Mouse (Mus musculus): ENCODE measurements around the gene Ddx19b. TPM values are rescaled to one million over a fixed set of nuclear protein-coding genes. Genes with fewer than 3 reads are reported as not detected.
"Not testable (repeated sequence)": the region's sequence is repeated elsewhere in the genome, so short reads cannot be mapped to it uniquely, and the experiment has no call there.

Gene Ddx19b
- total RNA-seq, 2 experiments from 2014 or later = 24.4 to 27.4 TPM

GRCm38 (mm10) chr8:110969910-110970770 lies 61.4 kb downstream of the Ddx19b start:
- DNase-seq (ENCODE audit: low spot score in 2 of 2) = peak; percentile 93 to 97
- intact Hi-C loops (cut with DNase I) = loop anchor here (5.0 kb wide), 1 partner anchor 53 kb away; the partner anchor contains the start of gene St3gal2

- intact Hi-C loops (cut with DNase I) = loop anchor here (5.0 kb wide), 1 partner anchor 50 kb away; the partner anchor contains the start of gene St3gal2
- peak in 1 of 2 experiments; percentile 55 for DNase-seq (ENCODE audit: low spot score in 2 of 2)
Observed at GRCm38 (mm10) chr8:110967326-110967725, 64.2 kb downstream of the Ddx19b start.

- intact Hi-C loops (cut with DNase I) = loop anchor here (5.0 kb wide), 1 partner anchor 49 kb away; the partner anchor contains the start of gene St3gal2
- DNase-seq (ENCODE audit: low spot score in 2 of 2) = no peak
Observed at GRCm38 (mm10) chr8:110966586-110966985, 65.0 kb downstream of the Ddx19b start.

GRCm38 (mm10) chr8:110965594-110965993 lies 66.0 kb downstream of the Ddx19b start:
- peak; percentile 52 to 81 for DNase-seq (ENCODE audit: low spot score in 2 of 2)
- intact Hi-C loops (cut with DNase I) = loop anchor here (5.0 kb wide), 1 partner anchor 48 kb away; the partner anchor contains the start of gene St3gal2

GRCm38 (mm10) chr8:110964666-110965065 lies 66.9 kb downstream of the Ddx19b start:
- intact Hi-C loops (cut with DNase I) = loop anchor here (5.0 kb wide), 1 partner anchor 47 kb away; the partner anchor contains the start of gene St3gal2
- peak in 1 of 2 experiments; percentile 65 for DNase-seq (ENCODE audit: low spot score in 2 of 2)

GRCm38 (mm10) chr8:110963051-110963450 lies 68.5 kb downstream of the Ddx19b start:
- no peak for DNase-seq (ENCODE audit: low spot score in 2 of 2)
- intact Hi-C loops (cut with DNase I) = no loop called here

GRCm38 (mm10) chr8:110959906-110960305 lies 71.6 kb downstream of the Ddx19b start:
- DNase-seq (ENCODE audit: low spot score in 2 of 2) = no peak
- intact Hi-C loops (cut with DNase I) = no loop called here

- DNase-seq (ENCODE audit: low spot score in 2 of 2) = peak in 1 of 2 experiments; percentile 28
- intact Hi-C loops (cut with DNase I) = no loop called here
Observed at GRCm38 (mm10) chr8:110959071-110959780, 72.3 kb downstream of the Ddx19b start.

GRCm38 (mm10) chr8:110958553-110958952 lies 73.0 kb downstream of the Ddx19b start:
- intact Hi-C loops (cut with DNase I); DNase-seq (ENCODE audit: low spot score in 2 of 2): not testable (repeated sequence)

- DNase-seq (ENCODE audit: low spot score in 2 of 2) = no peak
- intact Hi-C loops (cut with DNase I) = no loop called here
Observed at GRCm38 (mm10) chr8:110958135-110958534, 73.4 kb downstream of the Ddx19b start.

GRCm38 (mm10) chr8:110957471-110957870 lies 74.1 kb downstream of the Ddx19b start:
- intact Hi-C loops (cut with DNase I) = no loop called here

GRCm38 (mm10) chr8:110956619-110957450 lies 74.7 kb downstream of the Ddx19b start:
- intact Hi-C loops (cut with DNase I) = no loop called here
- no peak for DNase-seq (ENCODE audit: low spot score in 2 of 2)

More at GRCm38 (mm10) chr8:110957471-110957870, 74.1 kb downstream of the Ddx19b start:
- no peak for DNase-seq (ENCODE audit: low spot score in 2 of 2)

- no peak for DNase-seq (ENCODE audit: low spot score in 2 of 2)
- intact Hi-C loops (cut with DNase I) = no loop called here
Observed at GRCm38 (mm10) chr8:110954776-110955175, 76.8 kb downstream of the Ddx19b start.

Small RNA genes lying within 50 kb of the gene (microRNA-seq; reads per million reads assigned to microRNA genes)
- gene Gm24103 (0 reads per million in 2 experiments), gene Mir3473d (0.34 to 0.50 reads per million in 2 experiments)

Other genes with a start within 250 kb of the Ddx19b start
- gene Il34, start 225.8 kb downstream of the Ddx19b start, total RNA-seq (2021) = 100 to 1,000 TPM; 110 to 121 TPM
- 10 to 100 TPM; 55.8 to 56.3 TPM for gene Cog4, start 185.2 kb downstream of the Ddx19b start, total RNA-seq (2021)
- gene Sf3b3, start 185.0 kb downstream of the Ddx19b start, total RNA-seq (2021) = 10 to 100 TPM; 61.5 to 61.7 TPM
- gene Fuk, start 129.3 kb downstream of the Ddx19b start, total RNA-seq (2021) = 10 to 100 TPM; 15.9 to 19.0 TPM
- 10 to 100 TPM; 86.2 to 88.7 TPM for gene St3gal2, start 111.8 kb downstream of the Ddx19b start, total RNA-seq (2021)
- gene Ddx19a, start 34.0 kb downstream of the Ddx19b start, total RNA-seq (2021) = 10 to 100 TPM; 30.9 to 31.1 TPM
- gene Aars, start 1.4 kb upstream of the Ddx19b start, total RNA-seq (2021) = 10 to 100 TPM; 94.3 to 95.5 TPM
- not detected for gene Exosc6, start 24.6 kb upstream of the Ddx19b start, total RNA-seq (2021)
- gene Clec18a, start 60.7 kb upstream of the Ddx19b start, total RNA-seq (2021) = 1 to 10 TPM; 2.7 TPM
- 10 to 100 TPM; 26.9 to 27.5 TPM for gene Pdpr, start 62.9 kb upstream of the Ddx19b start, total RNA-seq (2021)
- gene Glg1, start 227.5 kb upstream of the Ddx19b start, total RNA-seq (2021) = 100 to 1,000 TPM; 149 to 151 TPM

All from left cerebral cortex, postnatal 25 days (tissue).